Mouse (Mus musculus): ENCODE measurements around the gene Tspyl3. TPM values are rescaled to one million over a fixed set of nuclear protein-coding genes. Genes with fewer than 3 reads are reported as not detected.

The Tspyl3 gene
- polyA plus RNA-seq, 1 experiment from 2014 or later = 2.6 TPM

DNA sequence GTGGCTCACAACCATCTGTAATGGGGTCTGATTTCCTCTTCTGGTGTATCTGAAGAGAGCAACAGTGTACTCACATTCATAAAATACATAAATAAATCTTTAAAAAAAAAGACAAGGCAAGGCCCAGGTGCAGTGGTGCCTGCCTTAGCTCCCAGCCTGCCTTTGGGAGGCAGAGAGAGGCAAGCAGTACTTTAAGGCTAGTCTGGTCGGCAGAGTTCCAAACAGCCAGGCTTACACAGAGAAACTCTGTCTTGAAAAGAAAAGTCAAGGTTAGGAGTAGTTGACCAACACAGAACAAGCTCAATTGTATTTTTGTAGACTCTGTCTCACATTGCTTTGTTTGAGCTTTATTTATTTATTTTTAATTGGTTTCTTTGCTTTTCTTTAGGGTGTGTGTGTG, 22.5 kb downstream of the Tspyl3 start:
- WGBS (ENCODE audit: insufficient replicate concordance) = 89% methylated on average over 1 of the region's 1 CpGs
- Histone ChIP-seq H3K4me1 (replicated peaks) (peaks cover 6% of the 10 kb centered on the region; the same call in 1 of the 2 replicates), H3K36me3 (replicated peaks) (peaks cover 81% of the 10 kb centered on the region), H3K9me3 (replicated peaks) (no peaks in the 10 kb centered on the region), H3K9ac (no peak overlapping the region), H3K27ac (replicated peaks) (no peak overlapping the region), H3K27me3 (no peaks in the 10 kb centered on the region), H3K4me2 (no peak overlapping the region), H3K4me3 (replicated peaks) (no peak overlapping the region)
- ATAC-seq (ENCODE audit: insufficient read depth) = no peak

DNA sequence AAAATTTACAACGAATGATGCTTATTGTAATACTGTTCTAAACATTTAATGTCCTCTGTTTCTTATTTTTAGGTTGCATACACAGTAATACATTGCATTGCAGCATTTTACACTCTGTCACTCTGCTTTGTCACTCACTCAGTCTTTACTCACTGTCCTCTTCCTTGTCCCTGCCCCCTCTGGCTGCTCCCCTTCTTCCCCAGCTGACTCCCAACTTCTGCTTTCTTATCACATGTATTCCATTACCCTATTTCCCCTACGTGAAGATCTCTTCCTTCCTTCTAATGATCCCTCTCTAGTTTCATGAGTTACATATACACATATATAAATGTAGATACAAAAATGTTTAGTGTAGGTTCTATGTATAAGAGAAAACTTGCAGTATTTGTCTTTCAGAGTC, 26.1 kb downstream of the Tspyl3 start:
- Histone ChIP-seq H3K4me2 (no peak overlapping the region), H3K9me3 (replicated peaks) (no peaks in the 10 kb centered on the region), H3K4me3 (replicated peaks) (no peak overlapping the region), H3K27me3 (no peaks in the 10 kb centered on the region), H3K4me1 (replicated peaks) (peaks cover 8% of the 10 kb centered on the region), H3K27ac (replicated peaks) (no peak overlapping the region), H3K9ac (no peak overlapping the region), H3K36me3 (replicated peaks) (peaks cover 81% of the 10 kb centered on the region)
- ATAC-seq (ENCODE audit: insufficient read depth) = no peak
- WGBS (ENCODE audit: insufficient replicate concordance) = 45% methylated on average over 2 of the region's 2 CpGs

DNA sequence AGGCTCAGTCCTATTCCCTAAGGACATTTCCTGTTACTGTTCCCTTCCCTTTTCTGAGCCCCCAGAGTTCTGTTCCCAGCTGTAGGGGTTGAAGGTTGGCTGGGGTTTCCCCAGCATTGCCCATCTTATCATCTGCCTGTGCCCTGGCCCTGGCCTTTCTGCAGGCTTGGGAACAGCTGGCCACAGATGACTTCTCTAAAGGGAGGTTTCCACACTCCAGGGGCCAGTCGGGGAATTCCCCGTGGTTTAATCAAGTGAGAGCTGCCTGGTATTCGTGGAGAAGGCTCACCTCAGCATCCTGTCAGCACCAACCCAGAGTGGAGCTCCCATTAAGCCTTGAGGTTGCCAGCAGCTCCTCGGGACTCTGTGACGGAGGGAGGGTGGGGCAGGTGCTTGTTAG, 26.8 kb downstream of the Tspyl3 start:
- WGBS (ENCODE audit: insufficient replicate concordance) = 42% methylated on average over 5 of the region's 5 CpGs
- peaks cover 11% of the 10 kb centered on the region for H3K4me1 ChIP-seq (replicated peaks)

DNA sequence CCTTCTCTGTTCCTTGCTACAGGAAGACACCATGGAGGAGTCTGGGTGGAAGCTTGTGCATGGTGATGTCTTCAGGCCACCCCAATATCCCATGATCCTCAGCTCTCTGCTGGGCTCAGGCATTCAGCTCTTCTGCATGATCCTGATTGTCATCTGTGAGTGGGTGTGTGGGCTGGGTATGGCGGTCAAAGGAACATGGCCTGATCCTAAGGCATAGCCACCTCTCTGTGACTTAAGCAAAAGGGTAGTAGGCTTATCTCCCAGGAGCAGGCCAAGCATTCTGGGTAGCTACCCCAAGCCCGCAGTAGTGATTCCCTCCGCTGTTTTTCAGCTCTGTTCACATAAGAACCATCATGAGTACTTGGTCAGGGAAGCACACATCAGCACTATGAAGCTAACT, 31.0 kb downstream of the Tspyl3 start:
- peak overlapping the region; percentile 29; the same call in 1 of the 2 replicates for H3K27ac ChIP-seq (replicated peaks)
- H3K4me3 ChIP-seq (replicated peaks) = no peak overlapping the region
- no peaks in the 10 kb centered on the region for H3K9me3 ChIP-seq (replicated peaks)
- peaks cover 11% of the 10 kb centered on the region for H3K4me1 ChIP-seq (replicated peaks)
- no peaks in the 10 kb centered on the region for H3K27me3 ChIP-seq
- H3K4me2 ChIP-seq = no peak overlapping the region
- ATAC-seq (ENCODE audit: insufficient read depth) = 0 out of 2 replicates have a peak, but pooled peaks have one; percentile 24
- peaks cover 84% of the 10 kb centered on the region for H3K36me3 ChIP-seq (replicated peaks)
- 60% methylated on average over 3 of the region's 3 CpGs for WGBS (ENCODE audit: insufficient replicate concordance)
- H3K9ac ChIP-seq = no peak overlapping the region

More for the DNA sequence above, 26.8 kb downstream of the Tspyl3 start:
- Histone ChIP-seq H3K27me3 (no peaks in the 10 kb centered on the region), H3K9ac (no peak overlapping the region), H3K27ac (replicated peaks) (no peak overlapping the region; the same call in 1 of the 2 replicates), H3K36me3 (replicated peaks) (peaks cover 79% of the 10 kb centered on the region), H3K4me3 (replicated peaks) (no peak overlapping the region), H3K9me3 (replicated peaks) (no peaks in the 10 kb centered on the region), H3K4me2 (no peak overlapping the region)
- ATAC-seq (ENCODE audit: insufficient read depth) = no peak

DNA sequence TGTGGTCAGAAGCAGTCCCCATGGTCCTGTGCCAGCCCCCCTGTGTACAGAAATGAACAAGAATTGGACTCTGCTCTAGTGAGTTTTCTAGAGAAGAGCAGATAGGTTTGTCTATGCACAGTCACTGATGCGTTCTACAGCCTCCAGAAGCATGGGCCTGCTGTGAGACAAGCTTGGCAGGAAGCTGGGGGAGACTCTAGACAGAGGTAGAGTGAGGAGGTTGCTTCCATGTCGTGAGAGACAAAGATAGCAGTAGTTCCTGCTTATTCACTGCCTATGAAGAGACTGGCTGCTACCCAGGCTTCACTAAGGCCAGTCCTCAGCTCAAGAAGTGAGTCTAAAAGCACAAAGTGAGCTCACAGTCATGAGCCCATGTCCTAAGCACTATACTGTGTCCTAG, 34.0 kb downstream of the Tspyl3 start:
- Histone ChIP-seq H3K27ac (replicated peaks) (no peak overlapping the region), H3K4me3 (replicated peaks) (no peak overlapping the region), H3K36me3 (replicated peaks) (peaks cover 88% of the 10 kb centered on the region), H3K4me1 (replicated peaks) (peaks cover 8% of the 10 kb centered on the region), H3K4me2 (no peak overlapping the region), H3K9me3 (replicated peaks) (no peaks in the 10 kb centered on the region), H3K9ac (no peak overlapping the region), H3K27me3 (no peaks in the 10 kb centered on the region)
- 67% methylated on average over 2 of the region's 2 CpGs for WGBS (ENCODE audit: insufficient replicate concordance)
- no peak for ATAC-seq (ENCODE audit: insufficient read depth)

DNA sequence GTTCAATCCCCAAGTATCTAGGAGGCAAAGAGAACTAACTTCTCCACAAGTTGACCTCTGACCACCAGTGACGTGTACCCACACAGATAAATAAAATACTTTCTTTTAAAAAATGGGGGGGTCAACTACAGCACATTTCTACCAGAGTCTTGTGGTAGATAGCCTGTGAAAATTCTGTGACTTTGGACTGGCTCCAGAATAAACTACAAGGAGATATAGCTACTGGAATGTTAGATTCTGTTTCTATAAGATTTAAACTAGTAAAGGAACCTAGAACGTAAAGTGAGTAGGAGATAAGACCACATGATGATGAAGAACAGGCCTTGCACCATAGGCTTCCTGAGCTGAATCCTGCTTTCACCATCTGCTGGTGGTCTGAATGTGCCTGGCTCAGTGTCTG, 37.4 kb downstream of the Tspyl3 start:
- Histone ChIP-seq H3K4me1 (replicated peaks) (peaks cover 8% of the 10 kb centered on the region), H3K9ac (no peak overlapping the region), H3K27ac (replicated peaks) (no peak overlapping the region), H3K4me2 (no peak overlapping the region), H3K27me3 (no peaks in the 10 kb centered on the region), H3K9me3 (replicated peaks) (no peaks in the 10 kb centered on the region), H3K36me3 (replicated peaks) (peaks cover 93% of the 10 kb centered on the region), H3K4me3 (replicated peaks) (no peak overlapping the region)
- ATAC-seq (ENCODE audit: insufficient read depth) = no peak
- 68% methylated on average over 2 of the region's 2 CpGs for WGBS (ENCODE audit: insufficient replicate concordance)

DNA sequence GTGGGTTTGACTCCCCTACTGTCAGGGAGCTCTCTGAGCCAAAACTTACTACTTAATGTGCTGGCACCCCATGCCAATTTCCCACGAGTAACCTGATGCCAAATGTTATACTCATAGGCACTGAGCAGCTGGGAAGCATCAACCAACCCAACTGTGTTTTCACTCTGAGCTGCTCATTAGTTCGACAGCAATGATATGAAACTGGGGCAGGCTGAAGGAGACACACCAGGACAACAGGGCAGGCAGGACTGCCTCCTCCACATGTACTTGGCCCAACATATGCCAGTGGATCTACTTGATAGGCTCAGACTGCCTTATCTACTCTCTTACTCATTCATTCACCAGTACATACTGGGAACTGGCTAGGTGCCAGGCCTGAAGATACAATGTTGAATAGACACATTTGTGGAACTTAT, 39.1 kb downstream of the Tspyl3 start:
- Histone ChIP-seq H3K36me3 (replicated peaks) (peaks cover 92% of the 10 kb centered on the region), H3K27me3 (no peaks in the 10 kb centered on the region), H3K9ac (no peak overlapping the region), H3K4me3 (replicated peaks) (no peak overlapping the region), H3K27ac (replicated peaks) (no peak overlapping the region), H3K4me1 (replicated peaks) (peaks cover 8% of the 10 kb centered on the region), H3K9me3 (replicated peaks) (no peaks in the 10 kb centered on the region), H3K4me2 (no peak overlapping the region)
- ATAC-seq (ENCODE audit: insufficient read depth) = no peak
- WGBS (ENCODE audit: insufficient replicate concordance) = 47% methylated on average over 2 of the region's 2 CpGs

DNA sequence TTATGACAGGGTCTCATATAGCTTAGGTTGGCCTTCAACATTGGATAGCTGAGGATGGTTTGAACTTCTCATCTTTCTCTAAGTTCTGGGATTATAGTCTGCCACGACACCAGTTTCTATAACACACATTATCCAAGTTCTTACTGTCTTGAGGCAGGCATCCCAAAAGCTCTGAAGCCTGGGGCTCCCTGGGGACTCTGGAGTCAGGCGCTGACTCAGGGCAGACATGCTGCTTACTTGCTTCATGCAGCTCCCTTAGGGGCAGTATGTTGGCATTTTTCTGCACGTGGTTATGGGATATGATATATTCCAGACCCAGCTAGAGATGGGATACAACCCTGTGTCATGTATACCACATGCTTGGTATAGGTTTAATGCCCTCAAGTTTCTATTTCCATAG, 45.3 kb downstream of the Tspyl3 start:
- Histone ChIP-seq H3K9ac (no peak overlapping the region), H3K36me3 (replicated peaks) (peaks cover 54% of the 10 kb centered on the region), H3K9me3 (replicated peaks) (no peaks in the 10 kb centered on the region), H3K4me3 (replicated peaks) (no peak overlapping the region), H3K27me3 (no peaks in the 10 kb centered on the region), H3K4me2 (no peak overlapping the region), H3K27ac (replicated peaks) (no peak overlapping the region), H3K4me1 (replicated peaks) (peaks cover 16% of the 10 kb centered on the region)
- 78% methylated on average over 3 of the region's 3 CpGs for WGBS (ENCODE audit: insufficient replicate concordance)
- ATAC-seq (ENCODE audit: insufficient read depth) = no peak

DNA sequence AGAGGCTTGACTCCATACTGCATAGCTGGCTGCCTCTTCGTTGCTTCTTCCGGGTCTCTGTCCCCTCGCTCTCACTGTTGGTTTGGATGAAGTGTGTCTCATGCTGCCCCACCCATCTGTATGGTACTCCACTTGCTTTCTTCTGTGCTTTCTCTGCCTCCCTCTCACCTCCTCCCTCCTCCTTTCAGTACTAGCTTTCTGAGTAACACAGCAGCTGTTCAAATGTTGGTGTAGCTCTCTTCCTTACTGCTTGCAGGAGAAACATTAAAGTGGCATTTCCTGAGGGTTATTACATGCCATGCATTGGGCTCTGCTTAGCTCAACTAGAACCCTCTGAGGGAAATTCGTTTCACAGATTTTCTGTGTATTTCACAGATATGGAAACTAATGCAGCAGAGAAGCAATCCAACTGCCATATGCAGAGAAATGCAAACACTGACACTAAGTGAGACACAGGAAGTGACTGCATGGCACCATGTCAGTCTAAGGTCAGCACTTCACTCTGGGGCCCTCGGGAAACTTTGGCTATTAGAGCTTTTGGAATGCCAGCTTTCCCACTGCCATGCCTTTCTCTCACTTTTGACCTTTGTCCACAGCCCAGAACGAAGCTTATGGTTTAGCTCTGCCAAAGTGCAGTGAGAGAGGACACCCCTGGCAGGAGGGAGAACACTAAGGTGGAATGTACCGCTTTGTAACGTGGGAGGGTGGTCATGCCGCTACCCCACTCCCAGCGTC, 45.9 kb downstream of the Tspyl3 start:
- Histone ChIP-seq H3K9me3 (replicated peaks) (no peaks in the 10 kb centered on the region), H3K4me2 (no peak overlapping the region), H3K9ac (no peak overlapping the region), H3K27me3 (no peaks in the 10 kb centered on the region), H3K4me3 (replicated peaks) (no peak overlapping the region), H3K4me1 (replicated peaks) (peaks cover 23% of the 10 kb centered on the region), H3K36me3 (replicated peaks) (peaks cover 47% of the 10 kb centered on the region), H3K27ac (replicated peaks) (no peak overlapping the region)
- ATAC-seq (ENCODE audit: insufficient read depth) = no peak
- WGBS (ENCODE audit: insufficient replicate concordance) = 78% methylated on average over 10 of the region's 10 CpGs

DNA sequence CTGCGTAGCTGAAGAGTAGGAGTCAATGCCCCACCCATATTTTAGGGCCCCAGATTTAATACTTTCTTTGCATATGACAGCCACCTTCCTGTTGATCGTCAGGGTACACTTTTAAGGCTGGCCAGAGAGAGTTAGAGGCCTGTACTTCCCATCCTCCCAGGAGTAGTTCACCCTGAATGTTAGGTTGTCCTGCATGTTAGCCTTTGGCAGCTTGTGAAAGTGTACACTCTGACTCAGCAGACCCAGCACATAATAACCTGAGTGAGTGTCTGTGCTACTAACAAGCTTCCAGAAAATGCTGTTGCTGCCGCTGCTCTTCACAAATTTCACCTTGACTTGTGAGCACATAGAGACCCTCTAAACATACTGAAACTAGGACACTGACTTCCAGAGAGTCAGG, 48.1 kb downstream of the Tspyl3 start:
- H3K4me3 ChIP-seq (replicated peaks) = no peak overlapping the region
- H3K27me3 ChIP-seq = no peaks in the 10 kb centered on the region
- 74% methylated on average over 3 of the region's 3 CpGs for WGBS (ENCODE audit: insufficient replicate concordance)
- no peak overlapping the region for H3K9ac ChIP-seq
- H3K27ac ChIP-seq (replicated peaks) = no peak overlapping the region
- peaks cover 23% of the 10 kb centered on the region for H3K4me1 ChIP-seq (replicated peaks)
- H3K4me2 ChIP-seq = no peak overlapping the region
- H3K36me3 ChIP-seq (replicated peaks) = peaks cover 27% of the 10 kb centered on the region
- no peak for ATAC-seq (ENCODE audit: insufficient read depth)
- no peaks in the 10 kb centered on the region for H3K9me3 ChIP-seq (replicated peaks)

DNA sequence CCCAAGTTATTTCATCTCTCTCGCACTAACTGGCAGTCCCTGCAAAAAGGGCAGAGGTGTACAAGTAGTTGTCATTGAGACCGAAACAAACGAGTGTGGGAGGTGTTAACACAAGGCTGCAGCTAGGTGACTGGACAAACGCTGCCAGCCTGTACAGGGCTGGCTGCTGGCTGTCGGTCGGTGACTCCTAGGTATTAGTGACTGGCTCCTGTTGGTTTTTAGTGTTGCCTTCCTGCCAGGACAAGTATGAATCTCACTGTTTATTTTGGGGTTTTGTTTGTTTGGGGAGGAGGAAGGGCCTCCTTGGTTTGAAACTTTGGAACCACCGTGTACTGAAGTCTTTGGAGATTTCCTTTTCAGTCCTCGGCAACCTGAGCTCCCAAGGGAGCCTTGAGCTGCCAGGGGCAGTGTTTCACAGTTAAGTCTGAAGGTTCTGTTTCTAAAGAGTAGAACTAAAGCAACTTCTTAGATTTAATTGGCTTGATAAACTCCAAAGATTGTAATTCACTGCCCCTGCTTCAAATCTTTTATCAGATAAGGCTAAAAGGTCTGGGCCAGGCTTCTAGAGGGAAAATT, 49.2 kb downstream of the Tspyl3 start:
- 73% methylated on average over 8 of the region's 8 CpGs for WGBS (ENCODE audit: insufficient replicate concordance)
- H3K27me3 ChIP-seq = no peaks in the 10 kb centered on the region
- no peak overlapping the region for H3K4me2 ChIP-seq
- H3K4me3 ChIP-seq (replicated peaks) = no peak overlapping the region
- no peak overlapping the region for H3K9ac ChIP-seq
- no peak for ATAC-seq (ENCODE audit: insufficient read depth)
- H3K9me3 ChIP-seq (replicated peaks) = no peaks in the 10 kb centered on the region
- H3K4me1 ChIP-seq (replicated peaks) = peaks cover 32% of the 10 kb centered on the region
- H3K36me3 ChIP-seq (replicated peaks) = peaks cover 18% of the 10 kb centered on the region
- H3K27ac ChIP-seq (replicated peaks) = no peak overlapping the region
